Mouse (Mus musculus) heart, adult 18-20 months (tissue): Measurements from ENCODE around the gene Plcg1. TPM values are rescaled to one million over a fixed set of nuclear protein-coding genes. Genes with fewer than 3 reads are reported as not detected.

Experiments used
- DNase-seq, 2 experiments: peaks; one replicate each; pipeline ENCODE4 v3.0.0; 2021 to 2022; ENCODE audit warnings: mixed read lengths in 1 of 2
- total RNA-seq, 2 experiments: library from RNA; stranded (reverse); gene quantifications; 2 replicates each; pipeline ENCODE4 v1.2.3; 2021

Plcg1 gene
- total RNA-seq, 2 experiments from 2014 or later: 45.6 to 58.0 TPM

DNA sequence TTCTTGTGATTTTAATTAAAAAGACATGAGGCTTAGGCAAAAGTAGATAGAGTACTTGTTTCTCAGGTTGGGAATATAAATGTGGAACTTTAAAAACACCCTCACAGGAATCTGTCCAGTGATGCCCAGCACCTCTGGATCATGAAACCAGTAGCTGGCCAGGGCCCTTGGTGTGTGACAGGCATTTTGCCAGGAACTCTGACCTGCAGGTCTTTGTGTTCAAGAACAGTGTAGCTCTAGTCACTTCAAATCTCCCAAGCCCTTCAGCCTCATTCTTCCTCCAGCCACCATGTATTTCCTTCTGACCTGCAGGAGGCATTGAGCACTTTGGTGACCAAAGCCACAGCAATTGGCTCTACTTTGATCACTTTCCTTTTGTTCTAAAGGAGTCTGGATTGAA lies 39.3 kb downstream of the Plcg1 start:
- no peak for DNase-seq

DNA sequence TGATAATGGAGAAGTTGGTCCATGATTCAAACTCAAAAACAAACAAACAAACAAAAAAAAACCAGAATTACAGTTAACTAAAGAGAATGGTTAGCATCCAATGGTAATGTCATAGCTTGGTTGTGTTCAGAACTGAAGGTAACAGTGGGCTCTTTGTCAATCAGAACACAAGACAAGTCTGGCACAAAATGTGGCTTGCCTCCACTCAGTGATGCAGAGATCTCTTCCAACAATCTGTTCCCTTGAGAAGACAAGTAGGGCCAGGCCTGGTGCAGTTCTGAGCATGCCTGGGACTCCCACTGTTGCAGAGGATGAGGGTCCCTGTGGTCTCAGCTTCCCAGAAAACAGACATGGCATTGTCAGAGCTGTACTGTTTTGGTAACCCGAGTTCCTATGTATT lies 39.8 kb downstream of the Plcg1 start:
- DNase-seq: no peak

DNA sequence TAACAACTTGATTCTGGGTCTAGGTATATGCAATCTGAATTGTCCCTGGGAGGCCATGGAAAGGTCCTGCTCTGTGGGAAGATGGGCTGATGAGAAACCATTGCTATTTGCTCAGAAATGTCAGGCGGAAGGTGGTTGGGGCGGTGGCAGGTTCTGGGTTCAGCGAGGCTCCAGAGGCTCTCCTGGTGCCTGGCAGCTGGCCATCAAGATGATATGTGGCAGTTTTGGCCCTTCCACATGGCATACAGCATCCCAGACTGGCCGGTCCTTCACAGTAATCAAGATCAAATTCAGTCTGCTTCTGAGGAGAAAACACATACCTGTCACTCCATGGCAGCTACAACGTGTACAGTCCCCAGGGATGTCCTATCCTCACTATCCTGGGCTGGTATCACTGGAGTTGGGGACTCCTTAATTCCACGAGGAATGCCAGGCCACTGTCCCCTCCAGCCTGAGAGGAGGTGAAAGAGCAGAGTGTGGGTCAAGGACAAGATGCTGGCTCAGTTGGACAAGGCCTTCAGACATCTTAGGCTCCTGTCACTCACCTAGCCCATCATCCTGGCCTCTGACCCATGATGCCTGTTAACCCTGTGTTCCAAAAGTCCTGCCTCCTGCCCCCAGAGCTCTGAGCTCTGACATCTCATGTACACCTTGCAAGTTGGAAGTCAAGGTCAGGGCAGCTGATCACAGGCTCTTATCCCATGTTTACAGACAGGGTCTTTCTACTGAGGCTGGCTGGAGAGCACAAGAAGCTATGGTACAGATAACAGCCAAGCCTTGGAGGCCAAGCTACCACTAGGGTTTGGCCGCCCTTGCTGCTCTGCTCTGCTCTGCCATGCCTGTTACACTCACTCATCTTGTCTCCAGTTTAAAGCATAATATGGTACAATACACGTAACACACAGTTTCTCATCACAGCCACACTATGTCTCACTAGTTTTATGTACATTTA lies 40.5 kb downstream of the Plcg1 start:
- DNase-seq: no peak

DNA sequence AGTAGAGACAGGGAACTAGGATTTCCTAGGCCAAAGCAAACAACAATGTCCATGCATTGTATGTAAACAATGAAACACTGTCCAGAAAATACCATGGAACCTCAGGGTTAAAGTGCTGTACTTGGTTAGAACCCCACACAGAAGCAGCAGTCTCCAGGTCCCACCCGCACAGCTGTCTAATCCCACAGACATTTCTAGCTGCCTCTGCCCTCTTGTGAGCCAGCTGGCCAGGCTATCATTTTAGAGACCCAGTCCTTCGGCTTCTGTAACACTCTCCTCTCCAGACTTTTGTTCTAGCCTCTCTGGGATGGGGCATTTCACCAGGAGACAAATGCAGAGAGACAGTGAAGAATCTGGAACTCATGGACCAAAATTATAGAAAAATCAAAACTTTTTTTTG lies 46.9 kb downstream of the Plcg1 start:
- DNase-seq: no peak

DNA sequence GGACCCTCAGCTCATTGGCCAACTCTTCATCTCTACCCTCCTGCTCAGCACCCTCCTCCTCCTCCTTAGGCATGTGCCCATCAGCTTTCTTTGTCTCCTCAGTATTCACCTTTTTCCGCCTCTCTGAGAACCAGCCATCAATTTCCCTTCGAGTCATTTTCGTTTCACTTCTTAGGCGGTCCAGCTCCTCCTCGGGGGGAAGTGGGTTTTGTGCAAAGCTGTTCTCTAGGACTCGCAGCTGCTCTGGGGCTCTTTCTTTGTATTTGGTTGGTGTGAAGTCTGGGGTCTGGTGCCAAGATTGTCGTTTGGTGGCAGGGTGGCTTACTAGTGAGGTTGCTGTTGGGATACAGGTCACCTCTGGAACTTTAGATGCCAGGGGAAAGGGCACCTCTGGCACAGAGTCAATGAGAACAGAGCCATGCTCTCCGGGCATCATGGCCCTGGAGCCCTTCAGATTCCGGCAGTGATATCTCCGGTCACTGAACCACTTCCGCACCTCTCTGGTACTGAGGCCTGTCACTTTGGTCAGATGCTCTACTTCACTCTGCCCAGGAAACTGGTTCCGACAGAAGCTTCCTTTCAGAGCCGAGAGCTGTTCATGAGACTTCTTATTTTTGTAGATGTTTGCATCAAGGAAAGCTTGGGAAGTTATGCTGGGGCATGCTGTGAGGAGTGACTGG lies 49.2 kb downstream of the Plcg1 start:
- DNase-seq: no peak

DNA sequence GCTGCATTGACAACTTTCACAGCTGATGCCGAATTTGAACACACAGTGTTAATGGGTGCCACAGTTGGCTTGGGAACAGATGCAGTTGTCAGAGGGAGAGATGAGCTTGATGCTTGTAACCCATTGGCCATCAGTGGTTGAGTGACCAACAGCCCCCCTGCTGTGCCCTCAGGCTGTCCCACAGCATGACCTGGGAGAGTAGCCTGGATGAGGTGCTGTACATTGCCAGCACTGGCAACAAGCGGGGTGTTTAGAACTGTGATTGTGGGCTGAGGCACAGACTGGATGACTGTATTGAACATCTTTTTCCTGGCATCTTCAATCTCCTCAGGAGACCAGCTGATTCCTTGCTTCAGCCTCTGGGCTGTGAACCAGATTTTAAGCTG lies 49.7 kb downstream of the Plcg1 start:
- DNase-seq: no peak

DNA sequence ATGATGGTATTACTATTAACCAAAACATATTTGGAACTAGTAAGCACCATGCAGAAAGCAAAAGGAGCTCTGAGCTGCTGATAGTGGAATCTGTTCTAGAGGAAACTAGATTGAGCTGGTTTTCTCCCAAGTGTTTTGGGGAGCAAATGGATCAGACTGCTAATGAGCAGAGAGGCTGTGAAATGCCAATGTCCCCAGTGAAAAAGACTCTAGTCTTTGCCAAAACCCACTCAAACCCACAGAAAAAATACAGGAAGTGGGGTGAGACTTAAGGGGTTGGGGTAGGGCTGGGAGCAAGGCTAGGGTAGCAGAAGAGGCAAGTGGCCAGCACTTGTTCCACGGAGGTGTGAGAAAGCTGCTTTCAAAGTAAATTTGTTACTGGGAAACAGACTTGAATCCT lies 55.2 kb downstream of the Plcg1 start:
- DNase-seq: no peak

DNA sequence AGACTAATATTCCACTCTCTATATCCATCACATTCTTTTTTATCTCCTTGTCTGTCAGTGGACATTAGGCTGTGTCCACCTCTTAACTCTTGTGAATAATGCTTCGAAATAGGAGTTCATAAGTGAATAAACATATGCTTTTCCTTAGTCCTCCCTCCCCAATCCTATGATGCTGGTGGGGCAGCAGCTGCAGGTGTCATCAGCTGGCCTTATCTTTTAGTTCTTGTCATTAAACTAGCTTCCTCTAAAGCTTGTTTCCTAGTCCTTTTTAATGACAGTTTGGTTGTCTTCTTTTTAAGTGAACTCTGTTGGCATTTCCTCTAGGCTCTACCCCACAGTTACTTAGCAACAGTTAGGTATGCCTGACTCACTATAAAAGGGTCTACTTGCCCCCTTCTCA lies 57.9 kb downstream of the Plcg1 start:
- no peak for DNase-seq

DNA sequence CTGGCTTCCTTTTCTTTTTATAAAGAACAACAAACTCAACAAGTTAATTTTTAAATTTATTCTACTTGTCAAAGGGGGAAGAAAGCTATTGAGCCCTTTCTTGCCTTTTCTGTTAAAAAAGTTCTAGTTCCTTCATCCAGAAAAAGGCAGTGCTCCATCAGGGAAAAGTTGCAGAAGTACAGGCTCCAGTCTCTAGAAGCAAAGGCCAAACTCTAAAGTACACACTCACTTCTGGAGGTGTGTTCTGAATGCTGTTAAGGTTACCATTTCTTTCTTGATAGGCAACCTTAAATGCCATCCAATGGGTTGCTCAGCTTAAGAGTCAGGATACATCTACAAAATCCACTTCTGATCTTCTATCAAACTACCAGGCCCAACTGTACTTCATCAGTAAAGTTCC lies 58.6 kb downstream of the Plcg1 start:
- no peak for DNase-seq

DNA sequence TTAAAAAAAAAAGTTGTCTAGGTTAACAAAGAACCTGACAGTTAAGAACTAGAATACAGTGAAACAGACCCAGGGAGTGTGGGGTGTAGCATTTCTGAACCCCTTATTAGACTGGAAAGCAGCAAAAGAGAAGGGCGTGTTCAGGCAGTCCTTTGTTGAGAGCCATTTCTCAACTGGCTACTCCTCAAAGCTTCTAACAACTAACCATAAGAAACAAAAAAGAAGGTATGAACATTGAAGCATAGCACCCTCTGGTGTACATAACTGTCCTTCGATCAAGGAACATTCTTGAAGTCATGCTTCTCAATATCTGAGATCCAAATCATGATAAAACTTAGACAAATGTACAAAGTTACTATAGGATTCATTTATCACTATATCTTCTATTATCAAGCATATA lies 62.0 kb downstream of the Plcg1 start:
- DNase-seq: no peak

DNA sequence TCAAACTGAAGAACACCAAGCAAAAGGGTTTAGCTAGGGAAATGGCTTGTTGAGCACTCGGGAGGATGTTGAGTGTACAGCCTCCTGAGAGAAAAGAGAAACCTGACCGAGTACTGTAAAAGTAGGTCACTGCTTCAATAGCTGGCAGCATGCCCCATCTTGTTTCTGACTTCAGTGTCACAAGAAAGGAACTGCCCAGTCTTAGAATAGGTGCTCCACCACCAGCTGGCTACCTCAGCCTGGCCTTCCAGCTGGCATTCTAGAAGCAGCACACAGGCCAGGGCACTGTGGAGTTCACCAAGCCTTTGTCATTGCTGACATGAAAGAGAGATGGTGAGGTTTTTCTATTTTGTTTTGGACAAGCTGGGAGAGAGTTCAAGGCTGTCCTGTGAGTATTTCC lies 65.9 kb downstream of the Plcg1 start:
- DNase-seq: peak; percentile 84 to 87

DNA sequence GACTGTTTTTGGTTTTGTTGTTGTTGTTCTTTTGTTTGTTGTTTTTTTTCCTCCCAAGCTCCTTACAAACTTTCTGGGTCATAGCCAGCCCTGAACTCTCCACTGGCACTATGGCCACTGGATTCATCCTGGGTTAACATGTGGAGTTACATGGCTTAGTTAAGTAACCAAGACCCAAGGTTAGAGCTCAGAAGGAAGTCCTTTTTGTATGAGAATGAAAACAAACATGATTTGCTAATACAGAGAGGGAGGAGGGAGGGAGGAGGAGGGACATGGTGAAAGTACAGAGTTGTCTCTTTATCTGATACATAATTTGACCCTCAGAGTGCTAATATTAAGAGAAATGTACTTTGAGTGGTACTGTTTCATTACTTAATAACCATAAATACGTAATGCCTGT lies 67.1 kb downstream of the Plcg1 start:
- no peak for DNase-seq

DNA sequence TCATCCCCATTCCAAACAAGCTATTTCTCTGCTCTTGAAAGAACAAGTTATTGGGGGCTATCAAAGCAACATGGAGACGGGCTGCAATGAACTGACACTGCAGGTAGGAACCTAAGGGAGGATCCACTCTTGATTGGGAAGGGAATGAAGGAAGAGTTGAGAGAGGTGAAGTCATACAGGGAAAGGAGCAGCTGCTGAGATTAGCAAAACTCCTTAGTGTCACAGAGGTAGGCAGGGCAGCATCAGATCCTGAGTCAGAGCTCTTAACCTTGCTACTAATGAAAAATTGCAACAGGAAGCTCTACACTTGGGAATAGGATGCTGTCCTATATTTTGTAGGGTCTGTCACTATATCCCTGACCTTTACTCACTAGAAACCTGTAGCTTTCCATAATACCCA lies 69.9 kb downstream of the Plcg1 start:
- peak in 1 of 2 experiments; percentile 5 for DNase-seq

DNA sequence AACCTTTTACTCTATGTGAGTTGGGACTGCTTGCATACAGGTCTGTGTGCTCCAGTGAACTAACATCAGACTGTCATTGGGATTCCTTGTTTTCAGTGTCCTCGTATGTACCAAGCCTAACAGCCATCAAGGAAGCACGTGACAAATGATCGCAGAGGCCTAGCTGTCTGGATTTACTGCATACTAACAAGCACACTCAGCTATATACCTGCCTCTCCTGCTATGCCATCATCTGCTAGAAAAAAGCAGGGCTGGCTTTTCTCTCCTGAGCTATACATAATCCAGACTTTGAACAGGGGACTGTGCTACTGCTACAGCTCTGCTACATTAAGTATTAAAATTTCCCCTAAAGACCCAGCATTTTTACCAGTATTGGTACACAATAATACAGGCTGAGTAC lies 71.2 kb downstream of the Plcg1 start:
- no peak for DNase-seq

DNA sequence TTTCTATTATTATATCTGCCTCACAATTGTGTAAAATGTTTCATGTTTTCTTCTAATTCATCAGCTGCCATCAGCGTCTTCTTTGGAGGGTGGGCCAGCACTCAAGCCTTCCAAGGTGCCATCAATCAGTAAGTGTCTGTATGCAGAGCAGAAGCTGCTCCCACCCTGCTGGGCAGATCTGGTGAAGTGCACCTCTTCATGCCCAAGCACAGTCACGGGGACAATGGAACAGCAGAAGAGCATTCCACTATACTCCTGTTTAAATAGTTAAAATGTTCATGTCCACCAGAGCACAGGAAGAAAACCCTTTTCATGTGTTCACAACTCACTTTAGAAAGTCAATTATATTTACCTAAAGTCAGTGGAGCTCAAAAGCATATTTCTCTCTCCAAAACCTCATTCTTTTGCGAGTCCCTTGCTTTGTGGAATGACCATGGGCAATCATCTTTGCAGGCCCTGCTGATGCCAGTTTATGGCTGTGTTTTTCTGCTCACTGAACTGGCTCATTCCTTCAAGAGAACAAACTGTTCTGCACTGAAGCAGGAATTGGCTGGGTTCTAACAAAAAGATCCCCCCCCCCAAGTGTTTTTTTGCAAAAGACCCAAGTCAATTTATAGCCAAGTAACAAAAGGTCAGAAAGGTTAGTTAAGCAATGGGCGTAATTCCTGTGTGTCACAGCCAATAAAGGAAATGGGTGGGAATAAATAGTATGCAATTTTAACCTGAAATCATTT lies 73.9 kb downstream of the Plcg1 start:
- peak; percentile 74 to 85 for DNase-seq

DNA sequence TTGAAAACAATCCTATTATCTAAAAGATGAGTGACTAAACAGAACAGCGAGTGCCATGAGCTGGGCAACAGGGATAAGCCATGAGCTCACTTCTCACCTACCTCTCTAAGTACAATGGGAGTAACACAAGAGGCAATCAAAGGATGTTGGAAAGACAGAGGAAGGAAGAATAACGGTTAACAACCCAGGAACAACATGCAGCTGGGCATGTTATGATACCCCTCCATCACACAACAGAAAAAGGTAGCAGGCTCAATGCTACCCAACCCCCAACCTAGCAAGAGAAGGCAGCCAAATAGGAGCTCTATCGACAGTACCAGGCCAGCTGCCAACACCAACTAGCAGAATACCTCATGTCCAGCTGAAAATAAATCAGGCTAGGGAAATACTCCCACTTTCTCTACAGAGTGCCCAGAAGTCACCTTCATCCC lies 75.0 kb downstream of the Plcg1 start:
- peak; percentile 88 to 90 for DNase-seq

DNA sequence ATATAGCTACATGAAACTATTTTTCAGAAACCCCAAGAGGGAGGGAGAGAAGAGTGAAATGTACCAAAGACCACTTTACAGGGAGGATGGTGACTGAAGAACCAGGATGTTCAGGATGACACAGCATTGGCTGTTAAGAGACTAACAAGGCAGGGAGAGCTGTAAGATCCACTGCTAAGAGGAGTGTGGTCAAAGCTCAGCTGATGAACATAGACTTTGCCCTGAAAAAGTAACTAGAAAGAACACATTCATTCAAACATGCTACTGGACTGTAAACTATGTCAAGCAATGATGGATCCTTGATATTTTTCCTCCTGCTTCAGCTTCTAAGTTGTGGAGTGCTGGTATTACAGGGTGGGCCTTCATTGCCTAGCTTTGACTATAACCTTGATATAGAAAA lies 79.3 kb downstream of the Plcg1 start:
- DNase-seq: no peak

DNA sequence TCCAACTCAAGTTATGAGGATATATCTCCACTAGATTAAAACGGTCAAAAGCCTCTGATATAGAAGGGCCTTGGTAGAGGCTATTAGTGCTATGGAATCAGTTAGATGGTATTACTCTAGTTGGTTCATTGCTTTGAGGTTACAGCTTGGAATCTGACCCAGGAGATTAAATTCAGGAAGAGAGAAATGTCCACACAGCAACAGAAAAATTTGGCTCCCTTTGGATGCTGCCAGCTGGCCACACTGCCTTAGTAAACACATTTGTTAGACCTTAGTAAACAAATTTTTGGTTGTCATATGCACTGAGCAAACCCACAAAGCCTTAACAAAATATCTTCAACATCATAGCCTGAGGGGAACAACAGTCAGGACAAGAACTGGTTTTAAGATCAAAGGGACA lies 79.7 kb downstream of the Plcg1 start:
- DNase-seq: no peak

Other genes with a start within 250 kb of the Plcg1 start
- 10 to 100 TPM; 39.9 to 42.8 TPM for gene Top1, start 85.4 kb upstream of the Plcg1 start, total RNA-seq
- 10 to 100 TPM; 34.5 to 39.3 TPM for gene Zhx3, start 141.7 kb downstream of the Plcg1 start, total RNA-seq
- gene Lpin3, start 149.4 kb downstream of the Plcg1 start, total RNA-seq: 1 to 10 TPM; 3.9 to 6.3 TPM
- 1 to 10 TPM in 1 of 2 experiments, under 1 TPM in 1; 0.89 to 1.4 TPM for gene Emilin3, start 181.0 kb downstream of the Plcg1 start, total RNA-seq